Mouse (Mus musculus): ENCODE results near the gene Itpripl1.
"Not testable (repeated sequence)": the region's sequence is repeated elsewhere in the genome, so short reads cannot be mapped to it uniquely, and the experiment has no call there.

Gene Itpripl1

DNA sequence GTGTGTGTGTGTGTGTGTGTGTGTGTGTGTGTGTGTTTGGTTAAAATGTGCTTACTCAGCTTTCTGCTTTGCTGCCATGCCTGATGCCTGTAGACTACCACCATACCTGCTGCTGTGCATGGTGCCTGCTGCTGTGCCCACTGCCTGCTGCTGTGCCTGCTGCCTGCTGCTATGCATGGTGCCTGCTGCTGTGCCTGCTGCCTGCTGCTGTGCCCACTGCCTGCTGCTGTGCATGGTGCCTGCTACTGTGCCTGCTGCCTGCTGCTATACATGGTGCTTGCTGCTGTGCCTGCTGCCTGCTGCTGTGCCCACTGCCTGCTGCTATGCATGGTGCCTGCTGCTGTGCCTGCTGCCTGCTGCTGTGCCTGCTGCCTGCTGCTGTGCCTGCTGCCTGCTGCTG, 53.1 kb downstream of the Itpripl1 start:
- not testable (repeated sequence) for DNase-seq (ENCODE audit: low spot score)

All from ovary, postnatal 14 days (tissue).